Mouse (Mus musculus) liver, embryonic 14.5 days (tissue): Measurements from ENCODE around the gene Atg4b. TPM values are rescaled to one million over a fixed set of nuclear protein-coding genes. Genes with fewer than 3 reads are reported as not detected.
A peak's percentile ranks its signal among the peaks of the same experiment; 100 is the strongest.
"Not testable (repeated sequence)": the region's sequence is repeated elsewhere in the genome, so short reads cannot be mapped to it uniquely, and the experiment has no call there.

Experiments
- ATAC-seq: fragments of 200-750 bp; cut with Nextera tagmentation; 2 replicates; pipeline ENCODE4 v1.8.0; 2017; ENCODE audit warnings: moderate number of reproducible peaks, mild to moderate bottlenecking, moderate library complexity; ENCODE audit not compliant: insufficient read depth
- DNase-seq, 3 experiments: peaks; one replicate each; pipeline ENCODE4 v3.0.0-alpha.2; 2012 to 2013; ENCODE audit warnings: low read depth in 3 of 3, low spot score in 3 of 3
- H3K27ac ChIP-seq: fragments of 300-500 bp; sonication (generic); 2 replicates; pipeline ENCODE4 v1.5.1; 2014; ENCODE audit warnings: moderate library complexity, mild to moderate bottlenecking, control low read depth, inconsistent platforms
- H3K27me3 ChIP-seq: fragments of 300-500 bp; sonication (generic); 2 replicates; pipeline ENCODE4 v1.6.1; 2014; ENCODE audit warnings: mild to moderate bottlenecking, low read length, moderate library complexity; ENCODE audit not compliant: control insufficient read depth, insufficient read depth
- H3K36me3 ChIP-seq: fragments of 300-500 bp; sonication (generic); replicated peaks from 2 replicates; pipeline ENCODE4 v1.6.1; 2014; ENCODE audit warnings: low read depth; ENCODE audit not compliant: control insufficient read depth, insufficient read depth
- H3K4me1 ChIP-seq, 2 experiments: fragments of 200-500 bp in 1 of 2; fragments of 300-500 bp in 1 of 2; sonication (generic) in 1 of 2; replicated peaks; 2 replicates each; pipeline ENCODE4 v1.6.1; 2012 to 2014; ENCODE audit warnings: antibody characterized with exemption in 1 of 2, inconsistent platforms in 1 of 2, low read length in 1 of 2; ENCODE audit not compliant: control insufficient read depth in 2 of 2, insufficient read depth in 2 of 2
- H3K4me2 ChIP-seq: fragments of 300-500 bp; sonication (generic); 2 replicates; pipeline ENCODE4 v1.6.1; 2014; ENCODE audit warnings: low read depth, mild to moderate bottlenecking, control low read depth, moderate library complexity
- H3K4me3 ChIP-seq, 2 experiments: fragments of 200-500 bp in 1 of 2; fragments of 300-500 bp in 1 of 2; sonication (generic) in 1 of 2; 2 replicates each; pipeline ENCODE4 v1.5.1; 2012 to 2014; ENCODE audit warnings: low read depth in 2 of 2, low read length in 2 of 2, mild to moderate bottlenecking in 2 of 2, control low read depth in 1 of 2, inconsistent platforms in 1 of 2, moderate library complexity in 1 of 2; ENCODE audit not compliant: insufficient read depth in 1 of 2
- H3K9ac ChIP-seq: fragments of 300-500 bp; sonication (generic); replicated peaks from 2 replicates; pipeline ENCODE4 v1.6.1; 2014; ENCODE audit warnings: mild to moderate bottlenecking, control low read depth, moderate library complexity
- H3K9me3 ChIP-seq: fragments of 300-500 bp; sonication (generic); 2 replicates; pipeline ENCODE4 v1.6.1; 2016; ENCODE audit warnings: low read length, mixed read lengths; ENCODE audit not compliant: control insufficient read depth
- CTCF ChIP-seq: IDR thresholded peaks from 2 replicates; pipeline ENCODE4 v1.5.1; 2016; ENCODE audit warnings: antibody characterized with exemption, low read depth, control low read depth
- EP300 ChIP-seq: IDR thresholded peaks from 2 replicates; pipeline ENCODE4 v1.6.1; 2016; ENCODE audit warnings: antibody characterized with exemption, low read depth
- WGBS: fragments of 180-500 bp; shearing (Covaris S2); extraction: QIAGEN DNeasy Blood & Tissue Kit; methylation state at CpG from one replicate; pipeline ENCODE4 v1.1.7; 2014; ENCODE audit not compliant: insufficient replicate concordance; 5-methylcytosine and 5-hydroxymethylcytosine counted together
- polyA plus RNA-seq, 2 experiments: library from polyadenylated mRNA; depleted of rRNA in 1 of 2; stranded (reverse) in 1 of 2; unstranded in 1 of 2; fragments of >200 nt; fragmentation: Nextera tagmentation in 1 of 2; extraction: Ambion mirVana in 1 of 2; gene quantifications; 2 replicates each; pipeline versions ENCODE4 v1.2.1 to v1.2.3; 2012 to 2014

The Atg4b gene
- polyA plus RNA-seq, 2 experiments = 22.6 to 68.2 TPM

DNA sequence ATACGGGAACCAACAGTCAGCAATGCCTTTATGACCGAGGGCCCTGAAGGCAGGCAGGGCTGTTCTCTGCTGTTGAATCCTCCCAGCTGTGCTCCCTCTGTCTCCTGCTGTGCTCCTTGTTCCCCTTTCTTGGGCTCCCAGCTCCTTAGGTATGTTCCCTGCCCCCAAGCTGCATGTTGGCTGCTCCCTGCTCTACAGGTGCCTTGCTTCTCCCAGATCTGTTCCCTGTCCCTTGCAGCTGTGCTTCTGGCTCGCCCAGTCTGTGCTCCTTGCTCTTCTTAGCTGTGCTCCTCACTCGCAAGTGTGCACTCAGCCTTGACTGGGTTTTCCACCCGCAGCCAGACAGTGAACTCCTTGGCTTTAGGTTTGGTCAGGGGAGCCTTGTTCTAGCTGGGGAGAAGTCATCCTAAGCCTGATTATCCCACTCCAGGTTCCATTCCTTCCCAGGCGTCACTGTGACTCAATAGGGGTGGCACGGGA lies 83.4 kb downstream of the Atg4b start:
- H3K9ac ChIP-seq = no peak overlapping the region
- no peaks in the 10 kb centered on the region for H3K4me1 ChIP-seq
- TF ChIP-seq CTCF = no peak
- TF ChIP-seq EP300 = no peak
- 68% methylated on average over 7 of the region's 7 CpGs for WGBS
- H3K9me3 ChIP-seq = no peaks in the 10 kb centered on the region
- ATAC-seq = 0 out of 2 replicates have a peak, but pooled peaks have one; percentile 11
- no peak overlapping the region for H3K4me2 ChIP-seq
- no peak overlapping the region for H3K27ac ChIP-seq
- no peak overlapping the region for H3K4me3 ChIP-seq
- no peaks in the 10 kb centered on the region for H3K27me3 ChIP-seq
- DNase-seq = no peak
- no peaks in the 10 kb centered on the region; the same call in 1 of the 2 replicates for H3K36me3 ChIP-seq

- no peak for TF ChIP-seq CTCF
- ATAC-seq (no peak), DNase-seq (no peak)
- 78% methylated on average over 4 of the region's 4 CpGs for WGBS
- no peaks in the 10 kb centered on the region; the same call in 1 of the 2 replicates for H3K36me3 ChIP-seq
- H3K4me1 ChIP-seq = no peaks in the 10 kb centered on the region
- H3K9me3 ChIP-seq = no peaks in the 10 kb centered on the region
- no peak overlapping the region for H3K27ac ChIP-seq
- no peaks in the 10 kb centered on the region for H3K27me3 ChIP-seq
- no peak overlapping the region for H3K4me2 ChIP-seq
- no peak overlapping the region for H3K4me3 ChIP-seq
- no peak overlapping the region for H3K9ac ChIP-seq
Observed at GRCm38 (mm10) chr1:93835211-93835610, 83.9 kb downstream of the Atg4b start.

GRCm38 (mm10) chr1:93835876-93836531 lies 84.7 kb downstream of the Atg4b start:
- no peak for ATAC-seq
- no peak for TF ChIP-seq EP300
- Histone ChIP-seq H3K4me2 (no peak overlapping the region), H3K9me3 (no peaks in the 10 kb centered on the region), H3K4me1 (no peaks in the 10 kb centered on the region), H3K27me3 (no peaks in the 10 kb centered on the region), H3K9ac (no peak overlapping the region), H3K27ac (no peak overlapping the region), H3K4me3 (no peak overlapping the region), H3K36me3 (no peaks in the 10 kb centered on the region; the same call in 1 of the 2 replicates)
- DNase-seq = no peak
- WGBS = 71% methylated on average over 6 of the region's 6 CpGs

DNA sequence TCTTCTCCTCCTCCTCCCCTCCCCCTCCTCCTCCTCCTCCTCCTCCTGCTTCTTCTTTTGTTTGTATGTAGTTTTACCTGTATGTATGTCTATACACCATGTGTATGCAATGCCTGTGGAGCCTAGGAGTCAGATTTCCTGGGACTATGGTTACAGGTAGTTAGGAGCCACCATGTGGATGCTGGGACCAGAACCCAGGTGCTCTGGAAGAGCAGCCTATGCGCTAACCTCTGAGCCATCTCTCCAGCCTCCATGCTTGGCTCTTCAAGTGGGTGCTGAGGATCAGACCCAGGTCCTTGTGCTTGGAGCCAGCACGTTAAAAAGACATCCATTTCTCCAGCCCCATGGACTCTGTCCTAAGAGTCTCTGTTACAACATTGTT lies 85.2 kb downstream of the Atg4b start:
- 72% methylated on average over 2 of the region's 2 CpGs for WGBS

DNA sequence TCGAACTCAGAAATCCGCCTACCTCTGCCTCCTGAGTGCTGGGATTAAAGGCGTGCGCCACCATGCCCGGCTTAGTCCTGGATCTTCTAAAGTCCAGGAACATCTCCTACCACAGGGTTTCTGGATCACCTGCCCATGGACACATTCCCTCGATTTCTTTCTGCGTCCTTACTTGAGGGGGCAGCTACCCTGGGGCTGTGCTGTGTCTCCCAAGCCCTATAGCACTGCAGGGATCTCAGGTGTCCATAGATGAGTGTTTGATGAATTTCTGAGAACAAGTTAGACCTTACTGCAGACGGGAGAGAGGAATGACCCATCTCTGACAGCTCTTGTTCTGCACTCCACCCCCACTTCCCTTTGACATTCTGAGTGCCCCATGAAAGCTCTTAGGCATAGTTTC lies 86.0 kb downstream of the Atg4b start:
- no peak for DNase-seq

More for the DNA sequence above, 85.2 kb downstream of the Atg4b start:
- Histone ChIP-seq H3K9me3 (no peaks in the 10 kb centered on the region), H3K4me2 (no peak overlapping the region), H3K4me3 (no peak overlapping the region), H3K9ac (no peak overlapping the region), H3K27ac (no peak overlapping the region), H3K27me3 (no peaks in the 10 kb centered on the region), H3K36me3 (no peaks in the 10 kb centered on the region; the same call in 1 of the 2 replicates), H3K4me1 (no peaks in the 10 kb centered on the region)
- DNase-seq (no peak), ATAC-seq (no peak)
- TF ChIP-seq EP300 (no peak), CTCF (no peak)

DNA sequence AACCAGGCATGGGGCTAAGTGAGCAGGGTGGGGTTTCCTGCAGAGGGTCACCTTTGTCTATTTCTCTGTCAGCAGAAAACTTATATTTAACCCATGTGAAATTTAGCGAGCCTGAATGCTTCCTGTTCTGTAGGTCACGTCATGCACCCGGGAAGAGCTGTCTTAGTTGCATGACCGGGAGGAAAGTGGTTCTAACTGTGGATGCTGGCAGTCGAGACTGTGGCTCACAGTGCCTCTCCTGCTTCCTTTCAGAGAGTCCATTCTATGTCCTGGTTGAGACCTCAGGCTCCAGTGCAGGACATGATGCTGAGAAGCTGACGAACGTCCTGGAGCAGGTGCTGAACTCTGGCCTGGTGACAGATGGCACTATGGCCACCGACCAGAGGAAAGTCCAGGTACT lies 87.3 kb downstream of the Atg4b start:
- H3K36me3 ChIP-seq, H3K4me3 ChIP-seq, H3K27me3 ChIP-seq, H3K9me3 ChIP-seq, DNase-seq, H3K4me1 ChIP-seq, H3K9ac ChIP-seq, ATAC-seq, H3K27ac ChIP-seq, H3K4me2 ChIP-seq: not testable (repeated sequence)
- WGBS = 76% methylated on average over 7 of the region's 8 CpGs

More for the DNA sequence above, 86.0 kb downstream of the Atg4b start:
- WGBS = 85% methylated on average over 8 of the region's 8 CpGs
- Histone ChIP-seq H3K9ac (no peak overlapping the region), H3K9me3 (no peaks in the 10 kb centered on the region), H3K27ac (no peak overlapping the region), H3K4me3 (no peak overlapping the region), H3K27me3 (no peaks in the 10 kb centered on the region), H3K4me1 (no peaks in the 10 kb centered on the region), H3K4me2 (no peak overlapping the region), H3K36me3 (no peaks in the 10 kb centered on the region; the same call in 1 of the 2 replicates)
- TF ChIP-seq CTCF = no peak
- TF ChIP-seq EP300 = no peak
- ATAC-seq = no peak
